In genomic region chr7:144258332-144258731, GRCm38 (mm10) we compare ENCODE assay signal across 9 mouse cellular contexts.
"Had no signal": no experiment of that assay in that cellular context is flagged by ENCODE, and none has a peak within 500 bp of the region (broad histone marks: within the 10 kb centered on the region; RNA-seq: fewer than 3 reads in every experiment).

No protein-coding gene starts in this region.

- H3K36me3 ChIP-seq: kidney, embryonic 15.5 days; limb, embryonic 13.5 days; midbrain, embryonic 13.5 days had no signal

- H3K9ac ChIP-seq: kidney, embryonic 15.5 days; limb, embryonic 13.5 days; liver, embryonic 14.5 days; midbrain, embryonic 13.5 days had no signal

- ATAC-seq: midbrain, embryonic 13.5 days had no signal

- DNase-seq: kidney, postnatal 14 days; left cerebral cortex, postnatal 4 days; lung, adult 18-20 months; right cerebral cortex, postnatal 14 days; thymus, postnatal 4 days had no signal

- H3K4me2 ChIP-seq: kidney, embryonic 15.5 days; limb, embryonic 13.5 days; midbrain, embryonic 13.5 days had no signal

- H3K9me3 ChIP-seq: kidney, embryonic 15.5 days; limb, embryonic 13.5 days; midbrain, embryonic 13.5 days had no signal

- H3K4me3 ChIP-seq: kidney, embryonic 15.5 days; limb, embryonic 13.5 days; midbrain, embryonic 13.5 days had no signal

- H3K27ac ChIP-seq: kidney, embryonic 15.5 days; limb, embryonic 13.5 days; liver, embryonic 14.5 days; midbrain, embryonic 13.5 days had no signal

- H3K4me1 ChIP-seq: limb, embryonic 13.5 days had no signal

- H3K27me3 ChIP-seq: kidney, embryonic 15.5 days; limb, embryonic 13.5 days; midbrain, embryonic 13.5 days had no signal
